Mouse (Mus musculus) forebrain, embryonic 15.5 days (tissue): Measurements from ENCODE around the gene Rab3c. TPM values are rescaled to one million over a fixed set of nuclear protein-coding genes. Genes with fewer than 3 reads are reported as not detected.
A peak's percentile ranks its signal among the peaks of the same experiment; 100 is the strongest.

ENCODE experiments used
- ATAC-seq: fragments of 200-750 bp; cut with Nextera tagmentation; replicated peaks from 2 replicates; pipeline ENCODE4 v1.8.0; 2017; ENCODE audit warnings: mild to moderate bottlenecking, moderate TSS enrichment, moderate library complexity
- H3K27ac ChIP-seq: fragments of 300-500 bp; sonication (generic); replicated peaks from 2 replicates; pipeline ENCODE4 v1.5.1; 2015; ENCODE audit warnings: mild to moderate bottlenecking, inconsistent platforms
- H3K27me3 ChIP-seq: fragments of 300-500 bp; sonication (generic); 2 replicates; pipeline ENCODE4 v1.6.1; 2015; ENCODE audit warnings: inconsistent platforms
- H3K36me3 ChIP-seq: fragments of 300-500 bp; sonication (generic); 2 replicates; pipeline ENCODE4 v1.6.1; 2015; ENCODE audit warnings: mild to moderate bottlenecking, inconsistent platforms
- H3K4me1 ChIP-seq: fragments of 300-500 bp; sonication (generic); 2 replicates; pipeline ENCODE4 v1.6.1; 2015; ENCODE audit warnings: inconsistent platforms
- H3K4me2 ChIP-seq: fragments of 300-500 bp; sonication (generic); replicated peaks from 2 replicates; pipeline ENCODE4 v1.6.1; 2015; ENCODE audit warnings: mild to moderate bottlenecking, inconsistent platforms
- H3K4me3 ChIP-seq: fragments of 300-500 bp; sonication (generic); 2 replicates; pipeline ENCODE4 v1.5.1; 2015; ENCODE audit warnings: mild to moderate bottlenecking, inconsistent platforms
- H3K9ac ChIP-seq: fragments of 300-500 bp; sonication (generic); replicated peaks from 2 replicates; pipeline ENCODE4 v1.6.1; 2015; ENCODE audit warnings: mild to moderate bottlenecking, inconsistent platforms
- H3K9me3 ChIP-seq: fragments of 300-500 bp; sonication (generic); 2 replicates; pipeline ENCODE4 v1.6.1; 2016; ENCODE audit warnings: inconsistent platforms
- WGBS: fragments of 180-500 bp; shearing (Covaris S2); methylation state at CpG from one replicate; pipeline ENCODE4 v1.1.7; 2015; ENCODE audit warnings: mixed read lengths; 5-methylcytosine and 5-hydroxymethylcytosine counted together
- polyA plus RNA-seq: library from polyadenylated mRNA; unstranded; fragments of >200 nt; fragmentation: Nextera tagmentation; extraction: Ambion mirVana; gene quantifications from 2 replicates; pipeline ENCODE4 v1.2.1, GENCODE M21; 2015

The Rab3c gene
- polyA plus RNA-seq, 1 experiment from 2014 or later: 128 TPM

DNA sequence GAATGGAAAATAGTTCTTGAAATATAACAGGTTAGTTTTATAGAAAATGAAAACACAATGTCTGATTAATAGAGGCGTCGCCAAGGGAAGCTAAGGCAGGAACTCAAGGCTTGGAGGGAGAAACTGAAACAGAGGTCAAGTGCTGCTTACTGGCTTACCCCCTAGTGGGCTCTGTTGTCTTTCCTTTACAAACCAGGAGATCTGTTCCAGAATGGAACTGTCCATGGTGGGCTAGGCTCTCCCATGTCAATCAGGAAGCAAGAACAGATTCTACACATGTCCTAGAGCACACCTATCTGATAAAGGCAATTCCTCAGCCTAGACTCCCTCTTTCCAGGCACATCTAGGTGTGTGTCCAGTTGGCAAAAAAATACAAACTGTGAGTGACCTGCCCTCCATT is 32.3 kb downstream of the Rab3c start:
- no peaks in the 10 kb centered on the region for H3K27me3 ChIP-seq
- no peak overlapping the region for H3K27ac ChIP-seq
- ATAC-seq: no peak
- no peak overlapping the region for H3K9ac ChIP-seq
- H3K4me3 ChIP-seq: no peak overlapping the region
- 75% methylated on average over 2 of the region's 2 CpGs for WGBS
- no peaks in the 10 kb centered on the region for H3K36me3 ChIP-seq
- no peaks in the 10 kb centered on the region for H3K9me3 ChIP-seq
- no peaks in the 10 kb centered on the region for H3K4me1 ChIP-seq
- H3K4me2 ChIP-seq: no peak overlapping the region

- no peaks in the 10 kb centered on the region for H3K9me3 ChIP-seq
- H3K4me3 ChIP-seq: no peak overlapping the region
- 56% methylated on average over 3 of the region's 3 CpGs for WGBS
- no peak overlapping the region for H3K9ac ChIP-seq
- no peaks in the 10 kb centered on the region for H3K36me3 ChIP-seq
- no peak overlapping the region for H3K4me2 ChIP-seq
- no peak for ATAC-seq
- H3K27ac ChIP-seq: no peak overlapping the region
- H3K27me3 ChIP-seq: no peaks in the 10 kb centered on the region
- H3K4me1 ChIP-seq: peaks cover 23% of the 10 kb centered on the region
Measured at GRCm38 (mm10) chr13:110238970-110239369, 41.8 kb downstream of the Rab3c start.

- ATAC-seq: peak; percentile 26; the same call in 1 of the 2 replicates
- peaks cover 23% of the 10 kb centered on the region for H3K4me1 ChIP-seq
- H3K4me3 ChIP-seq: no peak overlapping the region
- peak overlapping the region; percentile 39 for H3K27ac ChIP-seq
- WGBS: 23% methylated on average over 10 of the region's 10 CpGs
- H3K27me3 ChIP-seq: no peaks in the 10 kb centered on the region
- no peak overlapping the region for H3K4me2 ChIP-seq
- H3K9ac ChIP-seq: no peak overlapping the region
- H3K36me3 ChIP-seq: no peaks in the 10 kb centered on the region
- H3K9me3 ChIP-seq: no peaks in the 10 kb centered on the region
Measured at GRCm38 (mm10) chr13:110237209-110237935, 43.4 kb downstream of the Rab3c start.

DNA sequence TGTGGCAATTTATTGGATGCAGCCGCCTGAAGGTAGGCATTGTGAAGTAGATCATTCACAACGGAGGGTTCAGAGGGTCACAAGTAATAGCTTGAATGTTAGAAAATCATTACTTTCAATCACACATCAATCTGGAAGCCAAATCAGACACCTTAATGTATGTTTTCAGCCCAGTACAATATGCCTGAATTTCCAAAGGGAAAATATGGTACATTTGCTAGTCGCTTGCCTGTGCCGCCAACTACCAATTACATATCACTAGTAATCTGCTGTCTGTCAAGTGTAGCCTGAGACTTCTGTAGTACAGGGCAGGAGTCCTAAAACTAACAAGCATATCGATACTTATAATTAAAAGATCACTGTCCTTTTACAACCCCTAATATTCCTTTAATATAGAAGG is 47.4 kb downstream of the Rab3c start:
- no peak overlapping the region for H3K4me2 ChIP-seq
- 74% methylated on average over 5 of the region's 5 CpGs for WGBS
- H3K4me1 ChIP-seq: peaks cover 17% of the 10 kb centered on the region
- no peak overlapping the region for H3K9ac ChIP-seq
- no peak overlapping the region for H3K27ac ChIP-seq
- 0 out of 2 replicates have a peak, but pooled peaks have one; percentile 14 for ATAC-seq
- H3K27me3 ChIP-seq: no peaks in the 10 kb centered on the region
- no peak overlapping the region for H3K4me3 ChIP-seq
- no peaks in the 10 kb centered on the region for H3K36me3 ChIP-seq
- no peaks in the 10 kb centered on the region for H3K9me3 ChIP-seq

- no peaks in the 10 kb centered on the region for H3K9me3 ChIP-seq
- ATAC-seq: no peak
- H3K4me1 ChIP-seq: no peaks in the 10 kb centered on the region
- H3K27me3 ChIP-seq: no peaks in the 10 kb centered on the region
- 81% methylated on average over 5 of the region's 5 CpGs for WGBS
- H3K4me3 ChIP-seq: no peak overlapping the region
- H3K9ac ChIP-seq: no peak overlapping the region
- no peak overlapping the region for H3K4me2 ChIP-seq
- no peak overlapping the region for H3K27ac ChIP-seq
- no peaks in the 10 kb centered on the region for H3K36me3 ChIP-seq
Measured at GRCm38 (mm10) chr13:110231086-110231688, 49.6 kb downstream of the Rab3c start.

GRCm38 (mm10) chr13:110230046-110230445 is 50.8 kb downstream of the Rab3c start:
- Histone ChIP-seq H3K9ac (no peak overlapping the region), H3K9me3 (no peaks in the 10 kb centered on the region), H3K4me2 (no peak overlapping the region), H3K4me1 (no peaks in the 10 kb centered on the region; the same call in 1 of the 2 replicates), H3K27ac (no peak overlapping the region), H3K27me3 (no peaks in the 10 kb centered on the region), H3K36me3 (no peaks in the 10 kb centered on the region), H3K4me3 (no peak overlapping the region)
- 90% methylated on average over 4 of the region's 4 CpGs for WGBS
- no peak for ATAC-seq

DNA sequence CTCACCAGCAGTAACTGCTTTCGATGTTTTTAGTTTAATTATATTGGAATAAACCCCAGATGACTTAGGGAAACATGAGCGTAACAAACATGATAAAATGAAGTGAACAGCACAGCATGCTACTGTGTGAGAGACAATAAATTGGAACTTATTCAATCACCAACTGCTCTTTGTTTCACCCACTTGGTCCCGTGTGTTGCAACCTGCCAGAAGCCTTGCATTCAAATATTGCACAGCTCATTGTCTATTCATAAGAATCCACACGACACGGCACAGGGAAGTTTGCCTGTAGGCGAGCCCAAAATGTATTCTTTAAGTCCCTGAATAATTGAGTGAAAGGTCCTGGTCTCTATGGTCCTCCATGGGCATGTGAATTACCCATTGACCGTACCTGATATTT is 61.6 kb downstream of the Rab3c start:
- no peak overlapping the region for H3K4me3 ChIP-seq
- ATAC-seq: 0 out of 2 replicates have a peak, but pooled peaks have one; percentile 16
- H3K4me1 ChIP-seq: no peaks in the 10 kb centered on the region
- H3K9me3 ChIP-seq: no peaks in the 10 kb centered on the region
- no peaks in the 10 kb centered on the region for H3K36me3 ChIP-seq
- no peak overlapping the region for H3K27ac ChIP-seq
- H3K4me2 ChIP-seq: no peak overlapping the region
- H3K27me3 ChIP-seq: no peaks in the 10 kb centered on the region
- 41% methylated on average over 7 of the region's 7 CpGs for WGBS
- H3K9ac ChIP-seq: no peak overlapping the region

- Histone ChIP-seq H3K36me3 (no peaks in the 10 kb centered on the region), H3K4me2 (no peak overlapping the region), H3K27me3 (no peaks in the 10 kb centered on the region), H3K9ac (no peak overlapping the region), H3K9me3 (no peaks in the 10 kb centered on the region), H3K4me3 (no peak overlapping the region), H3K4me1 (no peaks in the 10 kb centered on the region), H3K27ac (peak overlapping the region; percentile 45; the same call in 1 of the 2 replicates)
- no peak for ATAC-seq
- 64% methylated on average over 4 of the region's 4 CpGs for WGBS
Measured at GRCm38 (mm10) chr13:110218497-110218896, 62.3 kb downstream of the Rab3c start.

GRCm38 (mm10) chr13:110211526-110212075 is 69.2 kb downstream of the Rab3c start:
- no peak overlapping the region for H3K4me2 ChIP-seq
- no peaks in the 10 kb centered on the region for H3K27me3 ChIP-seq
- H3K4me1 ChIP-seq: no peaks in the 10 kb centered on the region
- no peaks in the 10 kb centered on the region for H3K36me3 ChIP-seq
- no peak overlapping the region for H3K4me3 ChIP-seq
- H3K27ac ChIP-seq: no peak overlapping the region
- ATAC-seq: no peak
- no peaks in the 10 kb centered on the region for H3K9me3 ChIP-seq
- WGBS: 85% methylated on average over 8 of the region's 8 CpGs
- no peak overlapping the region for H3K9ac ChIP-seq

DNA sequence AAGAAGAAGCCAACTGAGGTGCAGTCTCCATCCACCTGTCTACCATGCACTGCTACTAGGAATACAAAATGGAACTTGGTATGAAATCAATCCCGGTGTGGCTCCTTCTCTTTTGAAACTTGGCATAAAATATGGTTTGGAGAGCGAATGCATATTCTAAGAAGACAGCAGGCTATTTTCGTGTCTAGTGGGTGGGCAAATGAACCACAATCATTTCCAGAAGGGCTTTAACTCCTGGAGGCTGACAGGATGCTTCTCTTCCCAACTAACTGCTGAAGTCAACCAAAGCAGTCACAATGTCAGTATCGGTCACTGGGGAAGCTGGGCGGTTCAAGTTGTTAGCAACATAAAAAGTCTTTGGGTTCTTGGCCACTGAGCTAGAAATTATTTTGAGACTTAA is 81.9 kb downstream of the Rab3c start:
- no peak overlapping the region for H3K4me3 ChIP-seq
- H3K9ac ChIP-seq: no peak overlapping the region
- no peak for ATAC-seq
- H3K36me3 ChIP-seq: no peaks in the 10 kb centered on the region
- no peaks in the 10 kb centered on the region for H3K27me3 ChIP-seq
- H3K9me3 ChIP-seq: no peaks in the 10 kb centered on the region
- WGBS: 80% methylated on average over 5 of the region's 5 CpGs
- no peak overlapping the region for H3K27ac ChIP-seq
- H3K4me2 ChIP-seq: no peak overlapping the region
- H3K4me1 ChIP-seq: no peaks in the 10 kb centered on the region

DNA sequence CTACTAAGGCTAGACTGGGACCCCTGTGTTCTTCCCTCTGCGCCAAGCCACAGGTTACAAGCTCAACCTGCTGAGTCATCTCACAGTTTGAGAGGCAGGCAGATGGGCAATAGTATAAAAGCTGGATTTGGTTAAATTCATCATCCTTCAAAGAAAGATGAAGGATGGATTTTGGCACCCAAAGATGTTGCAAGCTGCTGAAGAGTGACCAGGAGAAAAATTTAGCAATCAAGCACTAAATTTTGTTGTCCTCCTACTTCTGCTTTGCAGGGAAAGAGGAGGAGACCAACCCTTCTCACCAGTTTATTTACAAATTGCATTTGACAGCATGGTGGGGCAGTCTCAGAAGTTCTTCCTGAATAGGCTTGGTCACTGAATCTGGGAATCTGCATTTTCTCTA is 90.8 kb downstream of the Rab3c start:
- Histone ChIP-seq H3K9ac (no peak overlapping the region), H3K27me3 (no peaks in the 10 kb centered on the region), H3K4me3 (no peak overlapping the region), H3K4me1 (no peaks in the 10 kb centered on the region), H3K36me3 (no peaks in the 10 kb centered on the region), H3K4me2 (no peak overlapping the region), H3K9me3 (no peaks in the 10 kb centered on the region), H3K27ac (no peak overlapping the region)
- no peak for ATAC-seq
- WGBS: 76% methylated on average over 1 of the region's 1 CpGs

GRCm38 (mm10) chr13:110184963-110185685 is 95.7 kb downstream of the Rab3c start:
- Histone ChIP-seq H3K36me3 (no peaks in the 10 kb centered on the region), H3K27ac (no peak overlapping the region), H3K27me3 (no peaks in the 10 kb centered on the region), H3K4me2 (no peak overlapping the region), H3K4me3 (no peak overlapping the region), H3K4me1 (no peaks in the 10 kb centered on the region), H3K9me3 (no peaks in the 10 kb centered on the region), H3K9ac (no peak overlapping the region)
- 84% methylated on average over 4 of the region's 4 CpGs for WGBS
- no peak for ATAC-seq
